Mouse (Mus musculus) limb, embryonic 10.5 days (tissue): ENCODE measurements around the gene Catsperb. TPM values are rescaled to one million over a fixed set of nuclear protein-coding genes. Genes with fewer than 3 reads are reported as not detected.
"Not testable (repeated sequence)": the region's sequence is repeated elsewhere in the genome, so short reads cannot be mapped to it uniquely, and the experiment has no call there.

Experiments used
- DNase-seq: peaks from one replicate; pipeline ENCODE4 v3.0.0-alpha.2; 2017; ENCODE audit warnings: low spot score
- H3K27ac ChIP-seq: fragments of 300-500 bp; sonication (generic); 2 replicates; pipeline ENCODE4 v1.5.1; 2016; ENCODE audit warnings: mild to moderate bottlenecking
- H3K27me3 ChIP-seq: fragments of 300-500 bp; sonication (generic); 2 replicates; pipeline ENCODE4 v1.6.1; 2016; ENCODE audit warnings: low read depth, mild to moderate bottlenecking; ENCODE audit not compliant: poor library complexity, severe bottlenecking
- H3K36me3 ChIP-seq: fragments of 300-500 bp; sonication (generic); 2 replicates; pipeline ENCODE4 v1.6.1; 2016; ENCODE audit warnings: mild to moderate bottlenecking, moderate library complexity
- H3K4me1 ChIP-seq: fragments of 300-500 bp; sonication (generic); 2 replicates; pipeline ENCODE4 v1.6.1; 2016
- H3K4me3 ChIP-seq: fragments of 300-500 bp; sonication (generic); 2 replicates; pipeline ENCODE4 v1.5.1; 2016; ENCODE audit warnings: mild to moderate bottlenecking, moderate library complexity
- H3K9me3 ChIP-seq: fragments of 300-500 bp; sonication (generic); replicated peaks from 2 replicates; pipeline ENCODE4 v1.6.1; 2016; ENCODE audit warnings: mild to moderate bottlenecking
- WGBS: fragments of 180-500 bp; shearing (Covaris S2); methylation state at CpG from one replicate; pipeline ENCODE4 v1.1.7; 2016; 5-methylcytosine and 5-hydroxymethylcytosine counted together
- microRNA-seq: library from miRNA; unstranded; fragments of <30 nt; microRNA quantifications from one replicate; pipeline ENCODE4, GENCODE M21; 2017
- polyA plus RNA-seq: library from polyadenylated mRNA; unstranded; fragments of >200 nt; fragmentation: Nextera tagmentation; extraction: Ambion mirVana; gene quantifications from 2 replicates; pipeline ENCODE4 v1.2.1, GENCODE M21; 2016

The Catsperb gene
- not detected in 2 replicates for polyA plus RNA-seq

GRCm38 (mm10) chr12:101404353-101404752, at the start of gene Catsperb:
Gene Catsperb, plus strand, starts transcription at chr12:101404653.
- H3K4me1 ChIP-seq, H3K4me3 ChIP-seq, H3K27ac ChIP-seq, H3K27me3 ChIP-seq, H3K36me3 ChIP-seq, H3K9me3 ChIP-seq, DNase-seq: not testable (repeated sequence)
- 92% methylated on average over 1 of the region's 1 CpGs for WGBS

GRCm38 (mm10) chr12:101361468-101361867, 43.0 kb upstream of the Catsperb start:
- not testable (repeated sequence) for H3K36me3 ChIP-seq, H3K4me3 ChIP-seq, H3K27ac ChIP-seq, DNase-seq, H3K4me1 ChIP-seq, H3K27me3 ChIP-seq, H3K9me3 ChIP-seq
- 69% methylated on average over 1 of the region's 1 CpGs for WGBS

- not testable (repeated sequence) for DNase-seq, H3K27ac ChIP-seq, H3K9me3 ChIP-seq, H3K4me3 ChIP-seq, H3K4me1 ChIP-seq, H3K27me3 ChIP-seq, H3K36me3 ChIP-seq
- 63% methylated on average over 1 of the region's 1 CpGs for WGBS
Observed at GRCm38 (mm10) chr12:101381460-101381859, 23.0 kb upstream of the Catsperb start.

- WGBS = 84% methylated on average over 1 of the region's 1 CpGs
- Histone ChIP-seq H3K9me3 (no peaks in the 10 kb centered on the region), H3K36me3 (no peaks in the 10 kb centered on the region), H3K27ac (no peak overlapping the region), H3K4me1 (no peaks in the 10 kb centered on the region), H3K27me3 (no peaks in the 10 kb centered on the region), H3K4me3 (no peak overlapping the region)
- DNase-seq = no peak
Observed at GRCm38 (mm10) chr12:101426131-101426530, 21.7 kb downstream of the Catsperb start.

GRCm38 (mm10) chr12:101462051-101462450, 57.6 kb downstream of the Catsperb start:
- Histone ChIP-seq H3K36me3 (no peaks in the 10 kb centered on the region), H3K9me3 (no peaks in the 10 kb centered on the region), H3K27me3 (no peaks in the 10 kb centered on the region), H3K4me3 (no peak overlapping the region), H3K4me1 (no peaks in the 10 kb centered on the region), H3K27ac (no peak overlapping the region)
- WGBS = 92% methylated on average over 5 of the region's 5 CpGs
- DNase-seq = no peak

- no peak for DNase-seq
- Histone ChIP-seq H3K4me1 (no peaks in the 10 kb centered on the region), H3K9me3 (no peaks in the 10 kb centered on the region), H3K27me3 (no peaks in the 10 kb centered on the region), H3K27ac (no peak overlapping the region), H3K36me3 (no peaks in the 10 kb centered on the region), H3K4me3 (no peak overlapping the region)
Observed at GRCm38 (mm10) chr12:101483571-101483970, 79.1 kb downstream of the Catsperb start.

- H3K4me1 ChIP-seq, H3K27ac ChIP-seq, DNase-seq, H3K4me3 ChIP-seq, H3K27me3 ChIP-seq, H3K9me3 ChIP-seq, H3K36me3 ChIP-seq: not testable (repeated sequence)
- 86% methylated on average over 2 of the region's 2 CpGs for WGBS
Observed at GRCm38 (mm10) chr12:101511326-101511725, 106.9 kb downstream of the Catsperb start.

- not testable (repeated sequence) for H3K4me1 ChIP-seq, DNase-seq, H3K9me3 ChIP-seq, H3K36me3 ChIP-seq, H3K4me3 ChIP-seq, H3K27me3 ChIP-seq, H3K27ac ChIP-seq
Observed at GRCm38 (mm10) chr12:101606622-101607021, 202.2 kb downstream of the Catsperb start.

GRCm38 (mm10) chr12:101633137-101633536, 228.7 kb downstream of the Catsperb start:
- no peaks in the 10 kb centered on the region for H3K27me3 ChIP-seq
- no peaks in the 10 kb centered on the region for H3K4me1 ChIP-seq
- WGBS = 81% methylated on average over 1 of the region's 1 CpGs
- no peak overlapping the region for H3K4me3 ChIP-seq
- no peaks in the 10 kb centered on the region for H3K36me3 ChIP-seq
- DNase-seq = no peak
- no peaks in the 10 kb centered on the region for H3K9me3 ChIP-seq
- no peak overlapping the region for H3K27ac ChIP-seq

- no peaks in the 10 kb centered on the region for H3K4me1 ChIP-seq
- no peaks in the 10 kb centered on the region for H3K27me3 ChIP-seq
- no peak for DNase-seq
- no peak overlapping the region for H3K27ac ChIP-seq
- no peaks in the 10 kb centered on the region for H3K9me3 ChIP-seq
- H3K36me3 ChIP-seq = no peaks in the 10 kb centered on the region
- WGBS = 99% methylated on average over 2 of the region's 2 CpGs
- no peak overlapping the region for H3K4me3 ChIP-seq
Observed at GRCm38 (mm10) chr12:101667502-101667901, 263.0 kb downstream of the Catsperb start.

Small RNAs within 50 kb of the gene (microRNA-seq; reads per million reads assigned to microRNA genes)
- gene Gm24542 = not detected
